Mouse (Mus musculus) adrenal gland, adult 2 months (tissue): ENCODE results near the gene Fbxl20. TPM values are rescaled to one million over a fixed set of nuclear protein-coding genes. Genes with fewer than 3 reads are reported as not detected.

Experiments used
- DNase-seq: peaks from one replicate; pipeline ENCODE4 v3.0.0; 2021
- polyA plus RNA-seq: library from polyadenylated mRNA; depleted of rRNA; stranded (reverse); fragments of >200 nt; gene quantifications from 2 replicates; pipeline ENCODE4 v1.2.3, GENCODE M21; 2012
- total RNA-seq, 2 experiments: library from RNA; stranded (reverse); gene quantifications; 2 replicates each; pipeline ENCODE4 v1.2.3; 2021

Fbxl20 gene
- total and polyA plus RNA-seq, 3 experiments = 22.4 to 36.2 (median 29.3) TPM

DNA sequence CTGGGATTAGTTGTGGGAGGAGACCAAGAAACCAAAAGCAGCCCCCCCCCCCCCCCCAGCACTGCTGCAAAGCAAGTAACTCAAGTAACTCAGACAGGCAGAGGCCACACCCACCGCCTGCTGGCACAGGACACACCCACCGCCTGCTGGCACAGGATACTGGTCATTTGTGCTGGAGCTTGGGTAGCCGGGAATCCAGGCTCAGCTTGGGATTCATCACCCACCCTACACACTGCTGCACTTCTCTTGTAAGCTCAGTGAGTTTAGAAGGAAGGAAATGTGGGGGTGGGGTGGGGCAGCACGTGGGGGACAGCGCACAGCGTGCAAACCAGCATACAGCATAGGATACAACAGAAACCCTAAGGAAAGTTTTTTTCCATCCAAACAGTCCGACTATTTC lies 62.0 kb downstream of the Fbxl20 start:
- peak; percentile 65 for DNase-seq

DNA sequence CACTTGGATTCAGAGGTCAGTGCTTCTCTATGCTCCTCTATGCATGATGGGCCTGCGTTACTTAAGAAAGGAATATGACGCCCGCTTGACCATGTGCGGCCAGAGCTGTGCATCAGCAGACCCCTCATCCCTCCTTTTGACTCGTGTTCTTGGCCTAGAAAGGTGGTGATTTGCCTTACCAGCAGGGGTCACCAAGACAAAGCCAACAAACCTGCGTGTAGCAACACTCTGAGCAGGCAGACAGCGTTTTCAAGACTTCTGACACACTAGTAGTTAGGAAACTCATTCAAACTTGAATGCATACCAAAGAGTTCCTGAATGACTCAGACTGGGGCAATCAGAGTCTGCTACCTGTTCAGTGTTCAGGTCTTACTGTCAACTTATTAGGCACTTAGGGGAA lies 63.6 kb downstream of the Fbxl20 start:
- no peak for DNase-seq

DNA sequence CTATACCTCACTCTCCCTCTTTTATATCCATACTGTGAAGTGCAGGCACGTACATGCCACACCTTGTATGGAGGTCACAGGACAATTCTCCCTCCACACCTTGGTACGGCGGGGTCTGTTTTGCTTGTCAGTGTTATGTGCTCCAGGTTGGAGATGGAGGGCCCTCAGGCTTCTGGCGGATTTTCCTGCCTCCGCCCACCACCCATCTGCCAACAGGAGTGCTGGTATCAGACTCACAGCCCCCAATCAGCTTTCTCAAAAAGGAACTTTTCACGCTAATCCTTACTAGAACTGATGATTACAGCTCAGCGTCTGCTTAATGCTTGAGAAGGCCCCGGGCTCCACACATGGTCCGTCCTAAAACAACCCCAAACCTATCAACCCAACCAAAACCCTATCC lies 64.1 kb downstream of the Fbxl20 start:
- DNase-seq = no peak

DNA sequence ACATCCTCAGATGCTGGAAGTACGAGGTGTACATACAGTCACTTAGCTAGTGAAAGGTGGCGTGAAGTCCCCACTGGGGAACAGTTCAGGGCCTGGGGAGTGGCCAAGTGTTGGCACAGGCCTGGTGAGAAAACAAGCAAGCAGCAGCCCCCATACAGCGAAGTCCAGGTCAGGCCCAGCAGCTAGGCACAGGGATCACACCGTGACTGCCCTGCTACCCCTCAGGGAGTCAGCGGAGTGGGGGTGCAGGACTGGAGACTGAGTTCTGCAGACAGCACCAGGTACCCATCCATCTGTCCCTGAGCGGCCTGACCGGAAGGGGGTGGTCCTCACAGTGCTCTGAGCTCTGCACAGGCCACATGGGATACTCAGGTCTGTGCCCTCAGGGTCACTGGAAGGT lies 67.5 kb downstream of the Fbxl20 start:
- no peak for DNase-seq

DNA sequence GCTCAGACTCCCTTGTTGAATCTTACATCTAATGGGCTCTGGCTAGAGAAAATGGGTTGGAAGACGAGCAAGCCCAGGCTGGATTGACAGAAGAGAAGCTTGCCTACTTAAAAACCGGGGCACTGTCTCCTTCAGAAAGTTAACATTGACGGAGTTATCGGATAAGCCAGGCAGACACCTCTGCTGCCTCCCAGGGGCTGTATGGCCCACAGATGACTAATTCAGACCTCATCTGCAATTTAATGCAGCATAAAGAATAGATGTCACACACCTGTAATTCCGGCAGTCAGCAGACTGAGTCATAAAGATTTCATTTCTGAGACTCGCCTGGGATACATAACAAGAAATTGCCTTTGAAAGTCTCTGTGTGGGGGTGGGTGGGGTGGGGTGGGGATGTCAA lies 69.8 kb downstream of the Fbxl20 start:
- no peak for DNase-seq

DNA sequence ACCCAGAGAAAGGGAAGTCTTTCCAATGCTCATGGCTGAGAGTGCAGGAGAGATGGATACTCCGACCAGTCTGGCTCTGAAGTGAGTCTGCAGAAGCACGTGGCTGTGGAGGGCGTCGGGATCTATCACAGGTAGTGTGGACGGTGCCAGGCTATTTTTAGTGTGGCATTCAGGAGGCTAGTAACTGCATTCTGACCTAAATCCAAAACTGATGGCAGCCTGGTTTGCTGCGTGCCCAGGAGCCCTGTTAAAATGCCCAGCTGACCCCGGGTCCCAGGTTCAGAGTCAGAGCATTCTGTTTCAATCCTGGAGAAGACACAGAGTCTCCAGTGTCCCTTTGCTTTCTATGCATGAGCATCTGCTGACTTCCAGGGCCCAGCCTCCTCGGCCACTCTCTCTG lies 73.1 kb downstream of the Fbxl20 start:
- no peak for DNase-seq

DNA sequence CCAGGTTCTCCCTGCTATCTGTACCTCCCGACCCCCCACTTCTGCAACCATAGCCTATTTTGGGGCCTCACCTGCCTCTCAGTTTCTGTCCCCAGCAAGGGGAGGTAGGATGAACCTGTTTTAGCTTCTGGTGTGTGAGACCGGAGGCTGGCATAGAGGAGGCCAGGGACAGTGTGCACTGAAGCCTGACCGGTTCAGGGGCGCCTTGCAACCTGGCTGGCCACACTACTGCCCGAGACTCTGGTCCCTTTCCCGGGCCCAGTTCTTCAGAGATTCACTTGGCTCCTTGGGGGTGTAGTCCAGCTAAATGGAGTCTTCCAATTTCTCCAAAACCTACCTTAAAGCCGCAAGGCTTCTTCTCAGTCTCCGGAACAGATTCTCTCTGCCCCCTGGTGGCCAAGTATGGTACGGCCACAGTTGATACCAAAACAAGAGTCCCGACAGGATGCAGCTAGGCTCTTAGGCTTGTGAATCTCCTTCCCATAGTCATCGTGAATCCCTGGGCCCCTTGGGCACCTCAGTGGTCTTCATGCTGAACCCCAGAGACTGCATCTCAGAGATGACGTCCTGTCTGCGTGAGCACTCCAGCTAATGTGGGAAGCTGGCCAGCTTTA lies 74.9 kb downstream of the Fbxl20 start:
- DNase-seq = peak; percentile 86

DNA sequence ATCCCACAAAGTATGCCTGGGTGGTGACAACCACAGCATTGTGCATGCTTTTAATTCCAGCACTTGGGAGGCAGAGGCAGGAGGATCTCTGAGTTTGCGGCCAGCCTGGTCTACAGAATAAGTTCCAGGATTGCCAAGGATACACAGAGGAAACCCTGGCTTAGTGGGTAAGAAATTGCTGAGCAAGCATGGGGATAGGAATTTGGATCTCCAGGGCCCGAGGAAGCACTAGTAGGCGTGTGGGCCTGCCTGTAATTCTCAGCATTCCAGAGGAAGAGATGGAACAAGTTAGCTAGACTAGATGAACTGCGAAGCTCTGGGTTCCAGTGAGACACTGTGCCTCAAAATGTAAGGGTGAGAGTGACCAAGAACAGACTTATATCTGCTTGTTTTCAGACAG lies 76.8 kb downstream of the Fbxl20 start:
- DNase-seq = no peak

DNA sequence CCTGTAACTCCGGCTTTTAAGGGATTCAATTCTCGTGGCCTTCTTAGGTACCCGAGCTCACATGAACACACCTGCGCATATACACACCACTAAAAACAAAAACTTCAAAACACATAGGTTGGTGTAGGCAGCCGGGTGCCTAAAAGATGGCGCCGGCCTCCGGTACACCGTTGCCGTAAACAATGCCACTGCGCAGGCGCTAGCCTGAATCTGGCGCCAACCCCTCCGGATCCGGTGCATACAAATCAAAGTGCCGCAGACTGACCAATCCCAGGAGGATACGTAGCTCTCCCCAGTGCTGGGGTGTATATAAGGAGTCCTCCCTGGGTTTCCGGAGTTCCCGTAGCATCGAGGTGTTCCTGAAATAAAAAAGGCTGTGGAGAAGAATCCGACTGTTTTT lies 82.9 kb downstream of the Fbxl20 start:
- no peak for DNase-seq

DNA sequence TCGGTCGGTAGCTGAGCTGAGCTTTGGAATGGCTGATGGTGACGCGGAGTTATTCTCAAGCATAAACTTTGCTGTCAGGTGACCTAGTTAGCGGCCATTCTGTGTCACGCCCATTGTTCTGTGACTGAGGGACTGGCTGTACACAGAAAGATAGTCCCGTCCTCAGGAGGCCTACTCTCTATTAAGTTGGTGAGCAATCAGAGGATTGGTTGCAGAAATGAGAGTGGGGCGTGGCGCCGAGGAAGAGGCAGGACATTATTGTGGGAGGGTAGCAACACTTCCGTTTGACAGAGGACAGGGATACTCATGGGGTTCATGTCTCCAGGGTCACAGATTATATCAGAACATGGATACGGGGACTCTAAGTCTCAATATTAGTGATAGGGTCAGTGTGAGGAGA lies 84.0 kb downstream of the Fbxl20 start:
- DNase-seq = no peak

DNA sequence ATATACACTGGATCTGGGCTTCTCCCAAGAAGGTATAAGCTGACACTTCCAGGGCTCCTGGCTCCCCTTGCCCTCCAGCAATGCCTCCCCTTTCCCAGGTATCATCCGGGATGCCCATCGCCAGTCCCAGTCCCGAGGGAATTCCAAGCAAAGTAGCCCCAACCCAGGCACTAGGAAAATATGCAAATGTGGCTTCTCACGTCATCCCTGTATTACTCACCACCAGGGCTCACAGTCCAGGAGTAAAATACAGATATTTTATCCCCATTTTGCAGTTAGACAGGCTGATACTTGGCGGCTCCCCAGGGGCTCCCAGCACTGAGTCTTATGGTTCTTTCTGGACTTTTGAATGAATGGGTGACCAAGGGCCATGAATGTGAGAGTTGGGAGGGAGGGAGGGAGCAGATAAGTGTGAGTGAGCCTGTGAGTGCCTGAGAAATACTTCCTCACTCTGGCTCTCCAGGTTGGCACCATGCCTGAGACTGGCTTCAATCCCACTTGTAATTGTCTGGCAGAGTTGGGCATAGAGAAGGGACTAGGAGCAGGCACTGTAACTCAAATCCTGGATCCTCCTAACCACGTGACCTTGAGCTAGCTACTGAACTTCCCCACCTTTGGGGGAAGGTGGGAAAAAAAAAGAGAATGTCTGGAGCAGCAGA lies 88.2 kb downstream of the Fbxl20 start:
- peak; percentile 79 for DNase-seq

DNA sequence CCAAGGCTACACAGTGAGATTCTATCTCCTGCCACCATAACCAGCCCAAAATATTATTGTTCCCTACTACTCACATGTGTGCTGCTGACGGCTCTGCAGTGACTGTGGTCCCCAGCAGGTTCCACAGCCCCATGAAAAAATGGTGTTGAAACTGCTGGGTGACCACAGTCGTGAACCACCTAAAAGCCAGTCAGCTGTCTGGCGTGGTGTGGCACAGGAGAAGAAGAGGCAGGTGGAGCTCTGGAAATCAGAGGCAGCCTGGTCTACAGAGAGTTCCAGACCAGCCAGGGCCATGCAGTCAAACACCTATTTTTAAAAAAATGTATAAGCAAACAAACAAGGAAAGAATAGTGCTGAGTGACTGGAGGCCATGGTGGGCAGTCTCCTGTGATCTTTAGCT lies 88.8 kb downstream of the Fbxl20 start:
- no peak for DNase-seq

DNA sequence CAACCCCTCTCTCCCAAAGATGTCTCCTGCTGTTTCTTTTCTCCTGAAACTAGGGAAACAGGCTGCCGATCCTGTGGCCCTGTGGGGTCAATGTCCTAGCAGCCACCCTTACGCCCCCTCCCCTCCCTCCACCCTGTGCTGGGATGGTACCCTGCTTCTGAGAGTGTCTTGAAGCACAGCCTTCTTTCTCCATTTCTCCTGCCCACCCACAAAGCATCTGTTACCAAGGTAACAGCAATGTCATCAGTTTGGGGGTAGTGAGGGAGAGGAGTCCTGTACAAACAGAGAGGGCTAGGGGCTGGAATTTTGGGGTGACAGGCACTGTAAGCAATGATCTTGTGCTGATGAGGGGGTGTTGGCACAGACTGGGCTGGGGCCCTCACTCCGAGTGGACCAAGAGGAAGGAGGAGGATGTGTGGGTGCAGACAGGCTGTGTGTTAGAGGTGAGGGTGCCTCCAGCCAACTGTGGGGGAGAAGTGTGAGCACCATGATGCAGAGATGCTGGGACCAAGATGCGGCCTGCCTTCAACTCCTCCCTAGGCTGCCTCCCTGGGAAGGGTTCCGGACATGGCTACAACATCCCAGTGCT lies 90.0 kb downstream of the Fbxl20 start:
- DNase-seq = no peak

DNA sequence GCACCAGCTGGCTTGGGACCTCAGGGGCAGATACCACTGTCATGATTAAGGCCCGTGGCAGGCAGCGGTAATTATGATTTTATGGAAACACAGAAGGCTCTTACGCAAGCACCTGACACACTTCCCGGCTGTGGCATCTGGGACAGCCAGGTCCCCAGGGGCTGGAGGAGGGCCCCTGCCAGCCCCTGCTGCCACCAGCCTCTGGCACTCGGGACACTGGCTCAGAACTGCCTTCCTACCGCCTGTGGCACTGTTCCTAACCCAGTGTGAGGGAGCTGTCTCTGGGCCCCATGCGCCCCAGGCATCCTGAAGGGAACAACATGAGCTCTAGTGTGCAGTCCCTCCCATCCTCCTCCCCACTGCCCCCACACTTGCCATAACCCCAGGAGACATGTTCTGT lies 90.5 kb downstream of the Fbxl20 start:
- DNase-seq = peak; percentile 55

DNA sequence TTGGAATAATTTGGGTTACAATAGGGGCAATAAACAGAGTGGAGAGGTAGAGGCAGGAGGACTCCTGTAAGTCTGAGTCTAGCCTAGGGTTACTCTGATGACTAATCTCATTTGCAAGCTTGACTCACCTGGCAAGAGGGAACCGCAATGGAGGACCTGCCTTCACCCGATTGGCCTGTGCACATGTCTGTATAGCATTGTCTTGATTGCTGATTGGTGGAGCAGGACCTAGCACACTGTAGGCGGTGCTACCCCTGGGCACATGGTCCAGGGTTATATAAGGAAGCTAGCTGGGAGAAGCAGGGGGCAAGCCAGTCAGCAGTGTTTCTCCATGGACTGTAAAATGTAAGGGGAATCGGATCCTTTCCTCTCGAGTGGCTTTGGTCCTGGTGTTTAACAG lies 92.2 kb downstream of the Fbxl20 start:
- peak; percentile 52 for DNase-seq

DNA sequence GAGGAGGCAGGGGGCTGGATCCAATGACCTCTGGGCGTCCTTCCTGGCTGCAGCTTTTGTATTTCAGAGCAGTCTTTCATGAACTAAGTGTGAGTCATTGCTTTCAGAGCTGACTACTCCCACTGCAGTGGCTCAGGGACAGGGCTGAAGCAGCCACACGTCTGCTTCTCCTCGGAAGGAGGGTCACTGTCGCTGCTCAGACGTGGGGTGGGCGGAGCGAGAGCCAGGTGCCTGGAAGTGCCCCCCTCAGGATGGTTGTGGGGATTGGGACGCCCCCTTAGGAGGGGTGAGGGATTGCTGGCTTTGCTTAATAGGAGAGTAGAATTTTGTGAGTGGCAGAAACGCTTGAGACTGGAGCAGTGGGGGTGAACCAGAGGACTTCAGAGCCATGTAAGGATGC lies 92.7 kb downstream of the Fbxl20 start:
- DNase-seq = peak; percentile 73

DNA sequence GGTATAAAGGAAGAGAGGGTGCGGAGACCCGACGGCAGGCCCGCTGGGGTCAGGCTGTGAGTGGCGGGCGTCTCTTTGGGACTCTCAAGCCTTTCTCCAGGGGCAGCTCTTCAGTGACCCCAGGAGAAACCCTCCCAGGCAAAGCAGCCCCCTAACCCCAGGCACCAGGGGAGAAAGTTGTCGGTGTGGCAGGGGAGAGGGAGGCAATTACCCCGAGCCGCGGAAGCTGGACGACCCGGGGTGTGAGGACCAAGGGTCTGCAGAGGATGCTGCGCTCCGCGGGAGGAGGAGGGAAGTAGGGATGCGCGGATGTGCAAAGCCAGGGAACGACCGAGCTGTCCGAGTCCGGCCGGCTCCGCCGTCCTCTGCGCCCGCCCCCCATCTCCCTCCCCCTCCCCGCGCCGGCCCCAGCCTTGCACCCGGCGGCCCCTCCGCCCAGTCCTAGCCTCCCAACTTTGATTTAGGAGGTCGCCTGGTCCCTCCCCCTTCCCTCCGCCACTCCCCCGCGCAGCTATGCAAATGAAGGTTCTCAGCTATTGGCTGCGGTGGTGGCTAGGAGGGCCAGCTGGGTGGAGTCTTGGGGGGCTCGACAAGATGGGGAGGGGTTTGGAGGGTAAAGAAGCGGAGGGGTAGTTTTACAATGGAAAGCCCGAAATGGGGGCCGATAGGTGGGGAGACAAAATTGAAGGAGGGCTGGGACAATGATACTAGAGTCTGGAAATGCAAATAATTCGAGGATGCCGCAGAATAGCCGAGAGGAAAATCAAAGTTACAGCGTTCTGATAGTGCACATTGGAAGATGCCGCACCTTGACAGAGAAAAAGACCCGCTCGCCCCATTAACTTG lies 97.0 kb downstream of the Fbxl20 start, which contains the start of gene Stac2:
Stac2 (minus strand) TSS at position 474 of the 846 bp plus-strand sequence.
- DNase-seq = peak; percentile 88

DNA sequence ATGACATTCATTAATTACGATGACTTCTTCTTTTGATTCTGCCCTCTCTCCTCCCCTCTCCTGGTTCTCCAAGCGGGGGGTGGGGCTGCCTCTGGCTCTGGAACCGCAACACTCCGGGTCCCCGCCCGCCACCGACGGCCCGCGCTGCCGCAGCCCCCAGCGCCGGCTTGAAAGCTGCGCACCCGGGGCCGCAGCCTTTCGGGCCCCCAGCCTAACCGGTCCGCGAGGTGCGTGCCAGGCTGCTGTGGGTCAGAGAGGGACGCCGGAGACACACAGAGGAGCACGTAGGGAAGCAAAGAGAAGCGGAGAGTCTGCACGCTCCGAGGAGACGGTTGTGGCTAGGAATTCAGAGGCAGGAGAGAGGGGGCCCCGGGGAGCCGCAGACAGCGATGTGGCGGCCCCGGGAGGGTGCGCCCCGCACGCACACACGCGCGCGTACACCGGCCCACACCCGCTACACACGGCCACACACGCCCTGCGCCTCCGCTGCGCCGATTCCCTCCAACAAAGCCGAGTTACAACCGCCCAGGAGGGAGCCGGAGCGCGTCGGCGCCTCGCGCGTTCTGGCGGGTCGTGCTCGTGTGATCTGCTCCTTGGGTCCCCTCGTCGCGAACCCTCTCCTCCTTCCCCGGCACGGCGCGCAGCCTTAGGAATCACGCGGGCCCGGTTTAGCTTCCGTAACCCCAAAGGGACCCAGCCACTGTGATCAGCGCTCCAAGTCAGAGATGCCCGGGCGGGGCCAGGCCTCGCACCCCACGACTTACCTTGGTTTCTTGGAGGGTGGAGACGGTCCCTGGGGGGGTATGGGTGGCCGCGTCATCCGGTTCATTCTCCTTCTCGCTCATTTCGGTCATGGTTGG lies 97.8 kb downstream of the Fbxl20 start:
- no peak for DNase-seq

DNA sequence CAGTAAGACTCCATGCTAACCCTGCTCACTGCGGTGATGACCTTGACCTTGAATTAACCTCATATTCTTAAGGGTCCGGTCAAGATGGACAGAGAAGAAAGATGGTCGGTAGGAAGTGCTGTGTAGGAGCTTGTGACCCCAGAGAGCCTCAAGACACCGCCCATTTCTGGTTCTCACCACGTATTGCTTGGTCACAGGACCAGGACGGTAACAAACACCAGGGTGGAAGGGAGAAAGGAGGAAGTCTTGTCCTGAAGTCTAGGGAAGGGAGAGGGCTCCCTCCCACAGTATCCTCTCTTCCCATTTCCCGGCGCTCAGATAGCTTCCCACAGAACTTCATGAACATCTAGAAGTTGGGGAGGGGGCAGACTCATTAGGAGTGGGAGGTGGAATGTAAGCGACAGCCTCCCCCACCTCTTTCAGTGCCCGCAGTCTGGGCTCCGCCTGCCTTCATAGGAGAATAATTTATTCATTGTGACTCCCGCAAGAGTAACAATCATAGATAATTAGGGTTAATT lies 98.5 kb downstream of the Fbxl20 start:
- no peak for DNase-seq

DNA sequence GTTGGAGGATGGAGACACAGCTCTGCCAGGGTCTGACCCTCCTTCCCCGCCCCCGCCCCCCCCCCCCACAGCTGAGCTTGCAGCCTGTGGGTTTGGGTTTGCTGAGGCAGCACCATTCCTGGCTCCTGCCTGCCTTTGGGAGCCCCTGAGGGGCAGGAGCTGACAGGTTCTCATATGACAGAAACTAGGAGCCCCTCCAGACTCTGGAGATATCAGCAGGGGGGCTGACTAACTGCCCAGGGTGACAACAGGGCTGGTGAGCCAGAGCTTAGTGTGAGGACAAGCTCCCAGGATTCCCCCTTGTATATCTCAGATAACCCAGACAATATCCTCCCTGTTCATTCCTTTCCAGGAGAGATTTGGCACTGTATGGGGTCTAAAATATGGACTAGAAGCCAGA lies 99.3 kb downstream of the Fbxl20 start:
- no peak for DNase-seq

DNA sequence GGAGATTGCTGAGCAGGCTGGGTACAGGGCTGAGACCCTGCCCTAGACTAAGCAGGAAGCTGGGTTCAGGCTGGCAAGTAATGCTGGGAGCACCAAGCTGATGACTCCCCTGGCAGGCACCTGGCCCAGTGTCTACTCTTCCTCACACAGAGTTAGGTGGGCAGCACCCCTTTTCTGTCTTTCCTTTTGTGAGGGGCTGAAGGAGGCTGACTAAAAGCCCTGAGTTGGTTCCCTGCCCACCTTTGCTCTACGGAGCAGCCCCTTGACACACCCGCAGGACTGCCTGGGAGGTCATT lies 99.7 kb downstream of the Fbxl20 start:
- no peak for DNase-seq
